Mouse (Mus musculus) G1E (cell line): ENCODE results near the gene Fam92a. TPM values are rescaled to one million over a fixed set of nuclear protein-coding genes. Genes with fewer than 3 reads are reported as not detected.
A peak's percentile ranks its signal among the peaks of the same experiment; 100 is the strongest.
"Not testable (repeated sequence)": the region's sequence is repeated elsewhere in the genome, so short reads cannot be mapped to it uniquely, and the experiment has no call there.

Source experiments
- ATAC-seq: 2 replicates; pipeline ENCODE4 v1.8.0; 2016; ENCODE audit warnings: mild to moderate bottlenecking; ENCODE audit not compliant: insufficient number of reproducible peaks, poor library complexity, low FRiP score, severe bottlenecking; ENCODE audit errors: extremely low read depth
- DNase-seq: peaks from one replicate; pipeline ENCODE4 v3.0.0; 2012; ENCODE audit warnings: low spot score
- H3K27me3 ChIP-seq: 2 replicates; pipeline ENCODE4 v1.6.1; 2012; ENCODE audit warnings: mild to moderate bottlenecking, low read length, inconsistent platforms; ENCODE audit not compliant: insufficient read depth
- H3K36me3 ChIP-seq: replicated peaks from 2 replicates; pipeline ENCODE3; 2012; ENCODE audit warnings: mild to moderate bottlenecking, inconsistent platforms
- H3K4me1 ChIP-seq: 2 replicates; pipeline ENCODE4 v1.6.1; 2012; ENCODE audit warnings: low read depth, low read length, inconsistent platforms, mixed read lengths; ENCODE audit not compliant: insufficient read depth
- H3K4me3 ChIP-seq: 2 replicates; pipeline ENCODE4 v1.5.1; 2012; ENCODE audit warnings: low read depth, mild to moderate bottlenecking, inconsistent platforms, low read length, moderate library complexity, mixed read lengths
- H3K9me3 ChIP-seq: replicated peaks from 2 replicates; pipeline ENCODE4 v1.6.1; 2012; ENCODE audit warnings: inconsistent platforms
- CTCF ChIP-seq: IDR thresholded peaks from 2 replicates; pipeline ENCODE4 v1.5.1; 2012; ENCODE audit warnings: low read depth, low read length, inconsistent platforms, mixed read lengths
- GATA1 ChIP-seq: IDR thresholded peaks from 2 replicates; pipeline ENCODE4 v1.6.1; 2012; ENCODE audit warnings: borderline replicate concordance, low read length, inconsistent platforms, mixed read lengths
- GATA2 ChIP-seq: IDR thresholded peaks from 2 replicates; pipeline ENCODE4 v1.6.1; 2012; ENCODE audit warnings: low read depth, low read length, inconsistent platforms, borderline replicate concordance
- POLR2AphosphoS5 ChIP-seq: IDR thresholded peaks from 2 replicates; pipeline ENCODE4 v1.6.1; 2012; ENCODE audit warnings: low read depth, low read length, inconsistent platforms; ENCODE audit not compliant: insufficient replicate concordance
- TAL1 ChIP-seq: conservative IDR thresholded peaks from 2 replicates; pipeline ENCODE4 v1.6.1; 2012; ENCODE audit warnings: low read depth, low read length, inconsistent platforms, mixed read lengths
- polyA plus RNA-seq: library from polyadenylated mRNA; stranded (reverse); fragments of >175 nt; gene quantifications from 2 replicates; pipeline ENCODE4 v1.2.3, GENCODE M21; 2012
- total RNA-seq, 2 experiments: library from RNA; stranded (forward) in 1 of 2; stranded (reverse) in 1 of 2; fragments of 200-1000 nt in 1 of 2; fragments of >200 nt in 1 of 2; fragmentation: Nextera tagmentation in 1 of 2; gene quantifications; 2 replicates each; pipeline ENCODE4 v1.2.3; 2014 to 2017

Gene Fam92a
- total RNA-seq (2014; fragmentation: Nextera tagmentation): not detected in 2 replicates
- total RNA-seq (2017): 0.22 TPM in 1 of 2 replicates, not detected in the other
- not detected in 2 replicates for polyA plus RNA-seq

DNA sequence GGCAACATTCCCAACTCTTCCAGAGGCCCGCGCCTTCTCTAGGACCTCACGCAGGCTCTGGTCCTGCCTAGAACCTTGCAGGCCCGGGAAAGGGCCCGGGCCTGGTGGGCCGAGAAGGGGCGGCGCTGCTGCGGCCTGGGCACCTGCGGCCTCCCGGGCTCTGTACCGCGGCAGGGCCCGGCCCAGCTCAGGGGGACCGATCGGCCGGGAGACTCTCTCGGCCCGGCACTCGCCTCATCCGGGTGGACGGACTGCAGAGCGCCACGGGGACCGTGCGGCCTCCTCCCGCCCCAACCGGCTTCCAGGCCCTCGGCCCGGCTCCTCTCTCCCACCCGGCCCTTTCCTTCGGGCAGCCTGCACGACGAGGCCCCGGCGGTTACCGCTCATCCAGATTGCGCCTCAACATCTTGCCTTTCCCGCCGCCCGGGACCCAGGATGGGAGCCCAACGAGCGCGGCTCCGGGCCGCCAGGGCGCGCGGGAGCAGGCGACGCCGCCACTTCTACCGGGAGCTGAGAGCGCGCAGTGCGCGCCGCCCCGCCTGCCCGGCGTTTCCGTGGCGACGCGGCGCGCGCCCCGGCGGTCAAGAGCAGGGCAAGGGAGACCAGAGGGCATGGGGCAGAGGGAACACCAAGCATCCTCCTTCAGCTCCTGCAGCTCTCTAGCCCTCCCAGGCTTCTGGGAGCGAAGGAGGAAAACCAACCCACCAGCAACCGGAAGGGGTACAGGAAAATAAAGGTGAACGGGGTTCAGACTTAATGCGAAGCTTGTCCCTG is at the start of gene Fam92a:
Fam92a (minus strand) TSS at position 698 of the 774 bp plus-strand sequence.
- no peak within 1 kb of the TSS for H3K4me3 ChIP-seq
- DNase-seq: no peak
- peaks cover 14% of the 10 kb centered on the region for H3K27me3 ChIP-seq
- no peak for TF ChIP-seq GATA1
- TF ChIP-seq POLR2AphosphoS5: no peak
- no peak for TF ChIP-seq TAL1
- no peak for TF ChIP-seq CTCF
- no peak for TF ChIP-seq GATA2
- H3K9me3 ChIP-seq: no peaks in the 10 kb centered on the region
- H3K36me3 ChIP-seq: no peaks in the 10 kb centered on the region
- no peak for ATAC-seq
- H3K4me1 ChIP-seq: no peaks in the 10 kb centered on the region

DNA sequence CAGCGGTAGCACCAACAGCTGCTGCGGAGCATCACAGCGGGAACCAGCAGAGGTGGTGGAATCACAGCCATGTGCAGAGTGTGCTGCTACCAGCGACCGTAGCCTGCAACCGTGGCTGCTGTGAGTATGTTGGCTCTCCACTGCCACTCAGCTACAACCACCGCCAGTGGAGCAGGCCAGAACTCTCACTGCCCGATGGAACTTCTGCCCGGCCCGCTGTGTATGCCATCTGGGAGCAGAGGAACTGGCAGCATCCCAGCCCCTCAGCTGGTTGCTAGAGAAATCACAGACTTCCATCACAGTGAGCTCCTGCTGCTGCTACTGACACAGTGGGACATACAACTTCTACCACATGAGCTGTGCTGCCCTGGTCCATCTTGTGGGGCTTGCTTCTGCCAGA is 7.2 kb upstream of the Fam92a start:
- H3K4me1 ChIP-seq: no peaks in the 10 kb centered on the region
- H3K36me3 ChIP-seq: no peaks in the 10 kb centered on the region
- H3K27me3 ChIP-seq: peaks cover 10% of the 10 kb centered on the region
- DNase-seq: no peak
- no peak for ATAC-seq
- H3K9me3 ChIP-seq: no peaks in the 10 kb centered on the region
- TF ChIP-seq CTCF: no peak
- no peak for TF ChIP-seq TAL1
- TF ChIP-seq GATA2: no peak
- TF ChIP-seq POLR2AphosphoS5: no peak
- no peak for TF ChIP-seq GATA1
- H3K4me3 ChIP-seq: no peak overlapping the region

DNA sequence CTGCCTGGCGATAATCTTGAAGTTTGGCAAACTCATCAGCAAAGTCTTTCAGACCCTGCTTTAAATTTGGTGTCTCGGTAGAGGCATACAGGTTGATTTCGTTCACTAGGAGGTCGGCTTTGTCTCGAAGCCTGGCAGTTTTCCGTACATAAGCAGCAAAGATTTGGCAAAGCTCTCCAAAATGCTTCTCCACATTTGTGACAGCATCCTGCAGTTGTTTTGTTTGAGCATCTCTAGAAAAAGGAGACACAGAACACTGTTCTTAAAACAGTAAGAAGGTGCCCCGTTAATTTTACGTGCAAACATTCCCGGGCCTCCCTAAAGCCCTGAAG is 863 bp downstream of the Fam92a start:
- ATAC-seq: no peak
- Histone ChIP-seq H3K4me3 (no peak overlapping the region), H3K4me1 (no peaks in the 10 kb centered on the region), H3K36me3 (no peaks in the 10 kb centered on the region), H3K27me3 (peaks cover 14% of the 10 kb centered on the region), H3K9me3 (no peaks in the 10 kb centered on the region)
- no peak for DNase-seq
- no peak for TF ChIP-seq GATA1
- TF ChIP-seq TAL1: no peak
- no peak for TF ChIP-seq CTCF
- TF ChIP-seq GATA2: no peak
- TF ChIP-seq POLR2AphosphoS5: no peak

DNA sequence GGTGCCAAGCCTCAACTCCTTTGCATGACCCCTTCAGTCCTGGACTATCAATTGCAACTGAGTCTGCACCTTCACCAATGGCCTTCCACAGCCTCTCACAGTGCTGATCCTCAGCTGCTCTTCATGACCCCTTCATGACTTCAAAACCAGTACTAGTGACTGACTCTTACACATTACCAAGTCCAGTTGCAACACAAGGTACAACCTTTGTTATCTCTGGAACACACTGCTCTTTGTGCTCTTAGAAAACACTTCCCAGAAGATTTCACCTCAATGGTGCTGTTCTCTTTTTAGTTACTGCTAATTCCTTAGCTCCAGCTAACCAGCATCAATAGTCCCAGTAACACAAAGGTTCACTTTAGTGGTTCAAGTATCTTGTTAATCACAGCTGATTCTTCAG is 24.2 kb downstream of the Fam92a start:
- no peak for ATAC-seq
- H3K27me3 ChIP-seq: no peaks in the 10 kb centered on the region
- H3K4me1 ChIP-seq: no peaks in the 10 kb centered on the region
- H3K4me3 ChIP-seq: no peak overlapping the region
- no peak for DNase-seq
- peaks cover 14% of the 10 kb centered on the region for H3K36me3 ChIP-seq
- no peaks in the 10 kb centered on the region for H3K9me3 ChIP-seq
- no peak for TF ChIP-seq TAL1
- TF ChIP-seq GATA1: no peak
- TF ChIP-seq GATA2: no peak
- no peak for TF ChIP-seq CTCF
- TF ChIP-seq POLR2AphosphoS5: no peak

DNA sequence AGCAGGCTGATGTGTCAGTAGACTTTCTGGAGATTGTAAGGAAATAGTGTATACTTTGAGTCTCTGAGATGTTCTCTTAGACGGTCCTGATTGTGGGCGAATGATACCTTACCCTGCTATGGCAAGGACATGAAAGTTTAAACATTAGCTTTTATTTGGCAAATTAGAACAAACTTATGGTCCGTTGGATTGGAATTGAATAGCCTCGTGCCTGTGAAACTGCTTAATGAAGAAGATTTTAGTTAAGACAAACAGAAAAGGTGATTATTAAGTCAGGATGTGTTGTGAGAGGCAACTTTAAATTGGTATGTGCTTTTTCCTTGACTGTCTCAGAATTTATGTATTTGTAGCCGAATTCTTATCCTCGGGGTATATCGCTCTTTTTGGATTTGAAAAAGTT is 30.3 kb downstream of the Fam92a start:
- H3K4me3 ChIP-seq, H3K27me3 ChIP-seq, H3K36me3 ChIP-seq, ATAC-seq, DNase-seq, H3K4me1 ChIP-seq, H3K9me3 ChIP-seq: not testable (repeated sequence)

DNA sequence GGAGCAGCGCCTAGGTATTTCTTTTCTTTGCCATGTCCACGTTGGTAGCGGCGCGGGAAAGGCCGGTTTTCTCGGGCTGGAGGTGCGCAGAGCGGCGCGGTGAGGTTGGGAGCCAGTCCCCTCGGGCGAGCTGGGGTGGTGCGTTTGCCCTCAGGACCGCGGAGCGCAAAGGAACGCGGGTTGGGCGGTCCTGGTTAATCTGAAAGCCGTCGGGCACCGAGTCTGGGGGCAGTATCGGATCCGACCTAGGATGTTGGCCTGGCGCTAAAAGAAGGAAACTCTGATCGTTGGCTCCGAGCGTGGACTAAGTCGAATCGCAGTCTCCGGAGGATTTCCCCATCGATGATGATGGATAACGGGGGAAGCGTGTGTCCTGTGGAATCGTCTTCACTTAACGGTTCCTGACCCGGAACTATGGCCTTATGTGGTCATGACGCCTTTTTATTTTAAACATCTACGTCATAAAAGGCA is 31.2 kb downstream of the Fam92a start:
- H3K4me3 ChIP-seq: peak overlapping the region; percentile 69
- DNase-seq, H3K36me3 ChIP-seq, H3K9me3 ChIP-seq, H3K27me3 ChIP-seq, H3K4me1 ChIP-seq: not testable (repeated sequence)
- ATAC-seq: peak; percentile 47

DNA sequence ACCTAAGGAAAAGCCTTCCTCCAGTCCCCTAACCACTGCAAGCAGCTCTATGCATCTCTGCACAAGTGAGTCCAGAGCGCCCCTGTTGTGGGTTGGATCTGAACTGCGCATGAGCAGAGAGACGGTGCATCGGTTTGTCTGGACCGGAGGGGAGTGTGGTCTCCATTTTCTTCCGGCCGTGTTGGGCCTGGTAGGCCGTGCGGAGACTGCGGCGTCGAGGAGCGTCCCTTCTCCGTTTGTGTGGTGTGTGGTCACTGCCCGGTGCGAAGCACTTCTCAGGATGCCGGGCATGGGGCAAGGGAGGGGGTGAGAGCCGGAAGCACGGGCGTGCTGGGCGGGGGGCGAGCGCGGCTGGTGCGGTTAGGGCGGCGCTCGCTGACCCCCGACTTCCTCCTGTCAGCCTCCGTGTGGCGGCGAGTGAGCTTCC is 31.7 kb downstream of the Fam92a start, which contains the start of gene Rbm12b1:
Rbm12b1 (plus strand) TSS at position 124 of the 427 bp plus-strand sequence.
- not testable (repeated sequence) for H3K36me3 ChIP-seq, H3K4me1 ChIP-seq, H3K9me3 ChIP-seq, H3K27me3 ChIP-seq
- peak; percentile 83 for DNase-seq
- peak within 1 kb of the TSS; percentile 71 for H3K4me3 ChIP-seq
- ATAC-seq: peak; percentile 82

Other genes starting within 250 kb of the Fam92a start
- gene Gm10604, start 190.8 kb downstream of the Fam92a start, total RNA-seq (2014; fragmentation: Nextera tagmentation): not detected in 2 replicates
- 0.12 and 0.22 TPM in 2 replicates for gene Gm10604, start 190.8 kb downstream of the Fam92a start, total RNA-seq (2017)
- gene Gm10604, start 190.8 kb downstream of the Fam92a start, polyA plus RNA-seq: not detected in 2 replicates
- 43.7 and 45.5 TPM in 2 replicates for gene Rbm12b2, start 82.6 kb downstream of the Fam92a start, total RNA-seq (2014; fragmentation: Nextera tagmentation)
- gene Rbm12b2, start 82.6 kb downstream of the Fam92a start, total RNA-seq (2017): 35.5 and 41.7 TPM in 2 replicates
- 0.81 and 1.9 TPM in 2 replicates for gene Rbm12b2, start 82.6 kb downstream of the Fam92a start, polyA plus RNA-seq
- 23.1 and 31.3 TPM in 2 replicates for gene Rbm12b1, start 31.8 kb downstream of the Fam92a start, total RNA-seq (2014; fragmentation: Nextera tagmentation)
- gene Rbm12b1, start 31.8 kb downstream of the Fam92a start, total RNA-seq (2017): 25.3 and 30.1 TPM in 2 replicates
- gene Rbm12b1, start 31.8 kb downstream of the Fam92a start, polyA plus RNA-seq: 6.5 and 7.5 TPM in 2 replicates